Mouse (Mus musculus) gastrocnemius, postnatal 36 days (tissue): ENCODE measurements around the gene Slc25a11. TPM values are rescaled to one million over a fixed set of nuclear protein-coding genes. Genes with fewer than 3 reads are reported as not detected.
A peak's percentile ranks its signal among the peaks of the same experiment; 100 is the strongest.

Experiments used
- DNase-seq, 2 experiments: peaks; one replicate each; pipeline ENCODE4 v3.0.0; 2022
- intact Hi-C: fragments of 180-260 bp; cut with DNase I; formaldehyde crosslinking; loops from one replicate; pipeline ENCODE4 v1.15.1; 2025
- total RNA-seq, 2 experiments: library from RNA; stranded (reverse); gene quantifications; 2 replicates each; pipeline ENCODE4 v1.2.3; 2021

Slc25a11 gene
- total RNA-seq, 2 experiments from 2014 or later = 308 to 309 TPM

- peak; percentile 95 for DNase-seq
- intact Hi-C loops = loop anchor here (2.0 kb wide), 1 partner anchor 14 kb away; the partner anchor contains the start of gene Pfn1
Observed at GRCm38 (mm10) chr11:70668771-70669505, 21.7 kb upstream of the Slc25a11 start, which contains the start of gene Spag7. Spag7 (minus strand) TSS chr11:70669416.

GRCm38 (mm10) chr11:70668335-70668770, 21.1 kb upstream of the Slc25a11 start:
- intact Hi-C loops = loop anchor here (2.0 kb wide), 1 partner anchor 14 kb away; the partner anchor contains the start of gene Pfn1
- peak; percentile 73 to 75 for DNase-seq

- DNase-seq = no peak
- intact Hi-C loops = loop anchor here (2.0 kb wide), 1 partner anchor 13 kb away; the partner anchor contains the start of gene Pfn1
Observed at GRCm38 (mm10) chr11:70667271-70668150, 20.2 kb upstream of the Slc25a11 start.

GRCm38 (mm10) chr11:70666687-70667086, 19.4 kb upstream of the Slc25a11 start:
- DNase-seq = no peak
- intact Hi-C loops = no loop called here

- no peak for DNase-seq
- intact Hi-C loops = no loop called here
Observed at GRCm38 (mm10) chr11:70664741-70665140, 17.5 kb upstream of the Slc25a11 start.

- peak; percentile 30 to 60 for DNase-seq
Observed at GRCm38 (mm10) chr11:70663957-70664356, 16.7 kb upstream of the Slc25a11 start.

GRCm38 (mm10) chr11:70663101-70663500, 15.8 kb upstream of the Slc25a11 start:
- intact Hi-C loops = no loop called here
- no peak for DNase-seq

More at GRCm38 (mm10) chr11:70663957-70664356, 16.7 kb upstream of the Slc25a11 start:
- intact Hi-C loops = no loop called here

GRCm38 (mm10) chr11:70660571-70660970, 13.3 kb upstream of the Slc25a11 start:
- no peak for DNase-seq
- intact Hi-C loops = no loop called here

- intact Hi-C loops = loop anchor here (10.0 kb wide), 1 partner anchor 664 kb away; the partner anchor contains the start of genes Gabarap and Phf23
- DNase-seq = no peak
Observed at GRCm38 (mm10) chr11:70658942-70659341, 11.7 kb upstream of the Slc25a11 start.

GRCm38 (mm10) chr11:70658521-70658920, 11.2 kb upstream of the Slc25a11 start:
- intact Hi-C loops = loop anchor here (10.0 kb wide), 1 partner anchor 664 kb away; the partner anchor contains the start of genes Gabarap and Phf23
- no peak for DNase-seq

GRCm38 (mm10) chr11:70657991-70658390, 10.7 kb upstream of the Slc25a11 start:
- no peak for DNase-seq
- intact Hi-C loops = loop anchor here (10.0 kb wide), 1 partner anchor 663 kb away; the partner anchor contains the start of genes Gabarap and Phf23

- intact Hi-C loops = loop anchor here (10.0 kb wide), 1 partner anchor 663 kb away; the partner anchor contains the start of genes Gabarap and Phf23
Observed at GRCm38 (mm10) chr11:70657573-70657972, 10.3 kb upstream of the Slc25a11 start.

GRCm38 (mm10) chr11:70656964-70657363, 9.7 kb upstream of the Slc25a11 start, which contains the start of gene Eno3:
Eno3 (plus strand) TSS chr11:70657202.
- intact Hi-C loops = loop anchor here (10.0 kb wide), 1 partner anchor 662 kb away; the partner anchor contains the start of genes Gabarap and Phf23
- DNase-seq = peak; percentile 65 to 66

More at GRCm38 (mm10) chr11:70657573-70657972, 10.3 kb upstream of the Slc25a11 start:
- peak in 1 of 2 experiments; percentile 14 for DNase-seq

- intact Hi-C loops = loop anchor here (10.0 kb wide), 1 partner anchor 662 kb away; the partner anchor contains the start of genes Gabarap and Phf23
- peak; percentile 82 to 84 for DNase-seq
Observed at GRCm38 (mm10) chr11:70656456-70656927, 9.2 kb upstream of the Slc25a11 start.

GRCm38 (mm10) chr11:70655571-70656455, 8.5 kb upstream of the Slc25a11 start:
- intact Hi-C loops = loop anchor here (2.0 to 10.0 kb wide), 2 partner anchors 13 to 661 kb away; partner anchors contain the start of genes Gabarap, Phf23 and Spag7
- peak; percentile 65 to 73 for DNase-seq

- intact Hi-C loops = loop anchor here (2.0 to 10.0 kb wide), 2 partner anchors 14 to 660 kb away; partner anchors contain the start of genes Gabarap, Phf23 and Spag7
- DNase-seq = peak; percentile 81 to 83
Observed at GRCm38 (mm10) chr11:70654923-70655570, 7.8 kb upstream of the Slc25a11 start.

GRCm38 (mm10) chr11:70654198-70654922, 7.1 kb upstream of the Slc25a11 start, which contains the start of gene Pfn1:
Pfn1 (minus strand) TSS chr11:70654644.
- peak; percentile 67 to 69 for DNase-seq
- intact Hi-C loops = loop anchor here (2.0 to 10.0 kb wide), 2 partner anchors 14 to 660 kb away; partner anchors contain the start of genes Gabarap, Phf23 and Spag7
